Mouse (Mus musculus): Measurements from ENCODE around the gene Atp5c1. TPM values are rescaled to one million over a fixed set of nuclear protein-coding genes. Genes with fewer than 3 reads are reported as not detected.

Atp5c1 gene
- polyA plus RNA-seq, 1 experiment from 2014 or later, result 654 TPM

GRCm38 (mm10) chr2:10071751-10072150 lies 8.6 kb downstream of the Atp5c1 start:
- no peaks in the 10 kb centered on the region for H3K27me3 ChIP-seq (ENCODE audit: control insufficient read depth, insufficient read depth, low read length)
- no peaks in the 10 kb centered on the region for H3K9me3 ChIP-seq (ENCODE audit: control insufficient read depth, low read length)
- H3K36me3 ChIP-seq (replicated peaks; ENCODE audit: control insufficient read depth, insufficient read depth), result peaks cover 29% of the 10 kb centered on the region
- H3K4me1 ChIP-seq (replicated peaks; ENCODE audit: control insufficient read depth, insufficient read depth, low read length), result 0 out of 2 replicates have a peak, but pooled peaks cover 2% of the 10 kb centered on the region
- H3K27ac ChIP-seq, result no peak overlapping the region
- no peak for ATAC-seq (ENCODE audit: low FRiP score)
- 92% methylated on average over 7 of the region's 7 CpGs for WGBS
- H3K4me2 ChIP-seq (replicated peaks), result no peak overlapping the region
- DNase-seq (ENCODE audit: low spot score), result no peak
- H3K4me3 ChIP-seq (replicated peaks; ENCODE audit: low read length), result no peak overlapping the region
- no peak overlapping the region for H3K9ac ChIP-seq

GRCm38 (mm10) chr2:10058836-10059235 lies 21.5 kb downstream of the Atp5c1 start:
- 88% methylated on average over 5 of the region's 5 CpGs for WGBS
- Histone ChIP-seq H3K27ac (no peak overlapping the region), H3K4me2 (replicated peaks) (no peak overlapping the region), H3K4me1 (replicated peaks; ENCODE audit: control insufficient read depth, insufficient read depth, low read length) (no peaks in the 10 kb centered on the region), H3K36me3 (replicated peaks; ENCODE audit: control insufficient read depth, insufficient read depth) (peaks cover 97% of the 10 kb centered on the region), H3K27me3 (ENCODE audit: control insufficient read depth, insufficient read depth, low read length) (no peaks in the 10 kb centered on the region), H3K9ac (no peak overlapping the region), H3K4me3 (replicated peaks; ENCODE audit: low read length) (no peak overlapping the region), H3K9me3 (ENCODE audit: control insufficient read depth, low read length) (no peaks in the 10 kb centered on the region)
- no peak for DNase-seq (ENCODE audit: low spot score)
- ATAC-seq (ENCODE audit: low FRiP score), result no peak

GRCm38 (mm10) chr2:10051996-10052395 lies 28.3 kb downstream of the Atp5c1 start:
- Histone ChIP-seq H3K4me1 (replicated peaks; ENCODE audit: control insufficient read depth, insufficient read depth, low read length) (peaks cover 12% of the 10 kb centered on the region), H3K9ac (no peak overlapping the region), H3K36me3 (replicated peaks; ENCODE audit: control insufficient read depth, insufficient read depth) (peaks cover 33% of the 10 kb centered on the region), H3K27ac (no peak overlapping the region), H3K4me3 (replicated peaks; ENCODE audit: low read length) (no peak overlapping the region), H3K27me3 (ENCODE audit: control insufficient read depth, insufficient read depth, low read length) (no peaks in the 10 kb centered on the region), H3K4me2 (replicated peaks) (no peak overlapping the region), H3K9me3 (ENCODE audit: control insufficient read depth, low read length) (no peaks in the 10 kb centered on the region)
- ATAC-seq (ENCODE audit: low FRiP score) (no peak), DNase-seq (ENCODE audit: low spot score) (no peak)
- 100% methylated on average over 1 of the region's 1 CpGs for WGBS

- DNase-seq (ENCODE audit: low spot score) (no peak), ATAC-seq (ENCODE audit: low FRiP score) (no peak)
These were observed 29.4 kb downstream of the Atp5c1 start for GRCm38 (mm10) chr2:10050878-10051277.

GRCm38 (mm10) chr2:10049456-10049855 lies 30.9 kb downstream of the Atp5c1 start:
- H3K9me3 ChIP-seq (ENCODE audit: control insufficient read depth, low read length), result no peaks in the 10 kb centered on the region
- 18% methylated on average over 10 of the region's 10 CpGs for WGBS
- H3K4me1 ChIP-seq (replicated peaks; ENCODE audit: control insufficient read depth, insufficient read depth, low read length), result peaks cover 19% of the 10 kb centered on the region
- peaks cover 9% of the 10 kb centered on the region for H3K36me3 ChIP-seq (replicated peaks; ENCODE audit: control insufficient read depth, insufficient read depth)
- no peaks in the 10 kb centered on the region for H3K27me3 ChIP-seq (ENCODE audit: control insufficient read depth, insufficient read depth, low read length)
- DNase-seq (ENCODE audit: low spot score), result no peak
- no peak for ATAC-seq (ENCODE audit: low FRiP score)
- peak overlapping the region; percentile 79 for H3K4me2 ChIP-seq (replicated peaks)
- peak overlapping the region; percentile 88 for H3K4me3 ChIP-seq (replicated peaks; ENCODE audit: low read length)
- peak overlapping the region; percentile 49; the same call in 1 of the 2 replicates for H3K9ac ChIP-seq
- no peak overlapping the region for H3K27ac ChIP-seq

More at GRCm38 (mm10) chr2:10050878-10051277, 29.4 kb downstream of the Atp5c1 start:
- H3K27ac ChIP-seq, result no peak overlapping the region
- 89% methylated on average over 3 of the region's 3 CpGs for WGBS
- peaks cover 19% of the 10 kb centered on the region for H3K4me1 ChIP-seq (replicated peaks; ENCODE audit: control insufficient read depth, insufficient read depth, low read length)
- H3K9ac ChIP-seq, result no peak overlapping the region
- peaks cover 23% of the 10 kb centered on the region for H3K36me3 ChIP-seq (replicated peaks; ENCODE audit: control insufficient read depth, insufficient read depth)
- H3K4me2 ChIP-seq (replicated peaks), result no peak overlapping the region
- no peak overlapping the region for H3K4me3 ChIP-seq (replicated peaks; ENCODE audit: low read length)
- no peaks in the 10 kb centered on the region for H3K27me3 ChIP-seq (ENCODE audit: control insufficient read depth, insufficient read depth, low read length)
- no peaks in the 10 kb centered on the region for H3K9me3 ChIP-seq (ENCODE audit: control insufficient read depth, low read length)

GRCm38 (mm10) chr2:10048461-10048860 lies 31.8 kb downstream of the Atp5c1 start, which contains the start of gene Taf3:
Gene Taf3 (minus strand): TSS chr2:10048596.
- peak within 1 kb of the TSS; percentile 88 for H3K4me3 ChIP-seq (replicated peaks; ENCODE audit: low read length)
- under 1% methylated on average over 36 of the region's 36 CpGs for WGBS
- H3K36me3 ChIP-seq (replicated peaks; ENCODE audit: control insufficient read depth, insufficient read depth), result no peaks in the 10 kb centered on the region
- no peaks in the 10 kb centered on the region for H3K9me3 ChIP-seq (ENCODE audit: control insufficient read depth, low read length)
- peaks cover 19% of the 10 kb centered on the region for H3K4me1 ChIP-seq (replicated peaks; ENCODE audit: control insufficient read depth, insufficient read depth, low read length)
- H3K27me3 ChIP-seq (ENCODE audit: control insufficient read depth, insufficient read depth, low read length), result no peaks in the 10 kb centered on the region
- H3K27ac ChIP-seq, result peak within 1 kb of the TSS; percentile 54
- DNase-seq (ENCODE audit: low spot score) (peak; percentile 91), ATAC-seq (ENCODE audit: low FRiP score) (peak; percentile 95)
- peak within 1 kb of the TSS; percentile 73 for H3K9ac ChIP-seq
- H3K4me2 ChIP-seq (replicated peaks), result peak within 1 kb of the TSS; percentile 79

- Histone ChIP-seq H3K27me3 (ENCODE audit: control insufficient read depth, insufficient read depth, low read length) (no peaks in the 10 kb centered on the region), H3K4me1 (replicated peaks; ENCODE audit: control insufficient read depth, insufficient read depth, low read length) (peaks cover 19% of the 10 kb centered on the region), H3K4me2 (replicated peaks) (peak overlapping the region; percentile 66), H3K27ac (peak overlapping the region; percentile 54), H3K9me3 (ENCODE audit: control insufficient read depth, low read length) (no peaks in the 10 kb centered on the region), H3K9ac (peak overlapping the region; percentile 73), H3K4me3 (replicated peaks; ENCODE audit: low read length) (peak overlapping the region; percentile 88), H3K36me3 (replicated peaks; ENCODE audit: control insufficient read depth, insufficient read depth) (no peaks in the 10 kb centered on the region)
- ATAC-seq (ENCODE audit: low FRiP score) (peak; percentile 77), DNase-seq (ENCODE audit: low spot score) (peak; percentile 43)
- WGBS, result under 1% methylated on average over 47 of the region's 47 CpGs
These were observed 32.4 kb downstream of the Atp5c1 start for GRCm38 (mm10) chr2:10047758-10048436.

- H3K4me1 ChIP-seq (replicated peaks; ENCODE audit: control insufficient read depth, insufficient read depth, low read length), result no peaks in the 10 kb centered on the region
- ATAC-seq (ENCODE audit: low FRiP score), result no peak
- no peak overlapping the region for H3K4me2 ChIP-seq (replicated peaks)
- H3K27ac ChIP-seq, result no peak overlapping the region
- H3K4me3 ChIP-seq (replicated peaks; ENCODE audit: low read length), result no peak overlapping the region
- 84% methylated on average over 3 of the region's 3 CpGs for WGBS
- DNase-seq (ENCODE audit: low spot score), result no peak
- H3K9ac ChIP-seq, result no peak overlapping the region
- peaks cover 8% of the 10 kb centered on the region; the same call in 1 of the 2 replicates for H3K36me3 ChIP-seq (replicated peaks; ENCODE audit: control insufficient read depth, insufficient read depth)
- H3K9me3 ChIP-seq (ENCODE audit: control insufficient read depth, low read length), result no peaks in the 10 kb centered on the region
- H3K27me3 ChIP-seq (ENCODE audit: control insufficient read depth, insufficient read depth, low read length), result no peaks in the 10 kb centered on the region
These were observed 45.3 kb downstream of the Atp5c1 start for GRCm38 (mm10) chr2:10034976-10035375.

- DNase-seq (ENCODE audit: low spot score) (no peak), ATAC-seq (ENCODE audit: low FRiP score) (no peak)
- no peak overlapping the region for H3K9ac ChIP-seq
- H3K36me3 ChIP-seq (replicated peaks; ENCODE audit: control insufficient read depth, insufficient read depth), result no peaks in the 10 kb centered on the region
- no peak overlapping the region for H3K27ac ChIP-seq
- 69% methylated on average over 4 of the region's 4 CpGs for WGBS
- no peak overlapping the region for H3K4me2 ChIP-seq (replicated peaks)
- H3K4me3 ChIP-seq (replicated peaks; ENCODE audit: low read length), result no peak overlapping the region
- H3K9me3 ChIP-seq (ENCODE audit: control insufficient read depth, low read length), result no peaks in the 10 kb centered on the region
- no peaks in the 10 kb centered on the region for H3K4me1 ChIP-seq (replicated peaks; ENCODE audit: control insufficient read depth, insufficient read depth, low read length)
- H3K27me3 ChIP-seq (ENCODE audit: control insufficient read depth, insufficient read depth, low read length), result no peaks in the 10 kb centered on the region
These were observed 46.6 kb downstream of the Atp5c1 start for GRCm38 (mm10) chr2:10033684-10034083.
